25 mouse cellular contexts compared by ENCODE assay signal in the genomic region with DNA sequence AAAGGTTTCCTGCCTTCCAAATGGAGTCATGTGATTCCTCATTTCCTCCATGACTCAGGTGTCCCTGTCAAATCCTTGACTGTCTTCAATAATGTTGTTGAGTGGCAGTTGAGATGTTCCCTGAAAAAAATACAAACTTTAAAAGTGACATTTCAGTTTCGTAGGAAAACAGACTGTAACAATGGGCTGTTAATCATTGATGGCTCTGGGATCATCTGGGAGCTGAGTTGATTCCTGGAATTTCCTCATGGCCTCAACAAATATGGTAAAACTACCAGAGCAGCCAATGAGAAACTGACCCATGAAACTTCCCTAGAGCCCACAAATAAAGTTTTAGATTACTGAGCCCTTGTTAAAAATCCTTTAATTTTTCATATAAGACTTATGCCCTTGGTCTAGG. TPM values are rescaled to one million over a fixed set of nuclear protein-coding genes. Genes with fewer than 3 reads are reported as not detected.
"Had no signal": no experiment of that assay in that cellular context is flagged by ENCODE, and none has a peak within 500 bp of the region (broad histone marks: within the 10 kb centered on the region; RNA-seq: fewer than 3 reads in every experiment).

No protein-coding gene starts in this region.

- H3K27ac ChIP-seq: neural tube, embryonic 12.5 days; neural tube, embryonic 13.5 days; neural tube, embryonic 15.5 days; stomach, embryonic 15.5 days; stomach, postnatal 0 days had no signal

- H3K9me3 ChIP-seq: neural tube, embryonic 12.5 days; neural tube, embryonic 13.5 days; stomach, embryonic 15.5 days had no signal

- DNase-seq: retina, postnatal 1 day; right cerebral cortex, adult 18-20 months; right cerebral cortex, postnatal 14 days; right cerebral cortex, postnatal 25 days; right cerebral cortex, postnatal 4 days; spleen, adult 18-20 months; thymus, adult 18-20 months; thymus, adult 2 months; thymus, postnatal 14 days; thymus, postnatal 25 days; thymus, postnatal 36 days; thymus, postnatal 4 days had no signal

- H3K4me2 ChIP-seq: neural tube, embryonic 12.5 days; neural tube, embryonic 13.5 days; neural tube, embryonic 15.5 days; stomach, embryonic 15.5 days had no signal

- H3K27me3 ChIP-seq: neural tube, embryonic 12.5 days; neural tube, embryonic 13.5 days; neural tube, embryonic 15.5 days; stomach, embryonic 15.5 days had no signal

- H3K4me1 ChIP-seq: neural tube, embryonic 12.5 days; neural tube, embryonic 13.5 days; neural tube, embryonic 15.5 days; stomach, embryonic 15.5 days had no signal

- H3K9ac ChIP-seq: neural tube, embryonic 12.5 days; neural tube, embryonic 13.5 days; neural tube, embryonic 15.5 days; stomach, embryonic 15.5 days had no signal

- H3K4me3 ChIP-seq: neural tube, embryonic 12.5 days; neural tube, embryonic 13.5 days; neural tube, embryonic 15.5 days; stomach, embryonic 15.5 days had no signal

- H3K36me3 ChIP-seq: neural tube, embryonic 12.5 days; neural tube, embryonic 13.5 days; neural tube, embryonic 15.5 days; stomach, embryonic 15.5 days had no signal

RNA-seq across cellular contexts. Expression of a gene that starts 37.9 kb away (rescaled TPM):
- total RNA-seq: neutrophil, adult 5-6 weeks had no signal
- polyA plus RNA-seq: neural tube, embryonic 12.5 days; neural tube, embryonic 13.5 days; neural tube, embryonic 14.5 days; neural tube, embryonic 15.5 days; small intestine, adult 2 months; spleen, adult 2 months; stomach, embryonic 14.5 days; stomach, embryonic 15.5 days; stomach, embryonic 16.5 days; stomach, postnatal 0 days; testis, adult 2 months; thymus, adult 2 months; urinary bladder, adult 2 months had no signal
